Mouse (Mus musculus) cerebellum, adult 2 months (tissue): Measurements from ENCODE around the gene Snip1.

ENCODE experiments used
- CTCF ChIP-seq: fragments of 200-500 bp; IDR thresholded peaks from 2 replicates; pipeline ENCODE4 v1.5.1; 2011; ENCODE audit warnings: low read depth, mild to moderate bottlenecking, control low read depth, low read length, moderate library complexity, borderline replicate concordance; ENCODE audit not compliant: insufficient read depth
- POLR2A ChIP-seq: fragments of 200-500 bp; IDR thresholded peaks from 2 replicates; pipeline ENCODE4 v1.6.1; 2011; ENCODE audit warnings: low read length, control low read depth, borderline replicate concordance; ENCODE audit not compliant: insufficient read depth

DNA sequence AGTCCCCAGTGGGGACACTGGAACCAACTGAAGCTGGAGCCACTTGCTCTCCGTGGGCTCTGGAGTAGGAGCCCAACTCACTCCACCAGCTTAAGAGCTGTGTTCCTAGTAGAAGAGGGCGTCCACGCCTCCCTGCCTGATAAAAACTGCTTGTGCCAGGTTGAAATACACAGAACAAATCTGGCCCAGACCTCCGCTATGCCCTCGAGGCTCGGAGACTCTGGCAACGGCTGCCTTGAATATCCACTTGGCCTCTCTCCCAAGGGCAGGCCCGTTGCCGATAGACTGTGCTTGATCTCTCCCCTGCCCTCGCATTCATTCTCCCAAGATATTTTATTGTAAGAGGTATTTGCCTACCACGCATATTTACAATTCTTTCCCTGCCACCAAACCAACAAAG lies 49.0 kb upstream of the Snip1 start:
- no peak for TF ChIP-seq CTCF
- no peak for TF ChIP-seq POLR2A
